Mouse (Mus musculus) megakaryocyte-erythroid progenitor cell, adult 5-6 weeks (primary cell): ENCODE results near the gene Akap1. TPM values are rescaled to one million over a fixed set of nuclear protein-coding genes. Genes with fewer than 3 reads are reported as not detected.

Experiments used
- ATAC-seq: replicated peaks from 2 replicates; pipeline ENCODE4 v1.8.0; 2016; ENCODE audit warnings: mild to moderate bottlenecking, inconsistent platforms; ENCODE audit not compliant: severe bottlenecking, poor library complexity, low FRiP score, low TSS enrichment
- total RNA-seq, 2 experiments: library from RNA; stranded (forward) in 1 of 2; stranded (reverse) in 1 of 2; fragments of 200-1000, 215-1000 nt in 1 of 2; fragments of >200 nt in 1 of 2; fragmentation: Nextera tagmentation in 1 of 2; gene quantifications; 2 replicates each; pipeline ENCODE4 v1.2.3; 2014 to 2017

Gene Akap1
- total RNA-seq, 2 experiments from 2014 or later, result 24.4 to 36.7 TPM

GRCm38 (mm10) chr11:88820253-88820652, 44.1 kb downstream of the Akap1 start:
- ATAC-seq, result no peak

GRCm38 (mm10) chr11:88817061-88817460, 47.3 kb downstream of the Akap1 start:
- no peak for ATAC-seq

GRCm38 (mm10) chr11:88803231-88804010, 61.0 kb downstream of the Akap1 start:
- ATAC-seq, result no peak

- ATAC-seq, result no peak
These were observed 68.2 kb downstream of the Akap1 start for GRCm38 (mm10) chr11:88796207-88796606.

GRCm38 (mm10) chr11:88789893-88790292, 74.5 kb downstream of the Akap1 start:
- ATAC-seq, result no peak

GRCm38 (mm10) chr11:88786816-88787215, 77.6 kb downstream of the Akap1 start:
- ATAC-seq, result no peak

- no peak for ATAC-seq
These were observed 80.9 kb downstream of the Akap1 start for GRCm38 (mm10) chr11:88783525-88783924.

GRCm38 (mm10) chr11:88782531-88782930, 81.9 kb downstream of the Akap1 start:
- no peak for ATAC-seq

Other genes starting within 250 kb of the Akap1 start
- gene Msi2, start 146.1 kb downstream of the Akap1 start, total RNA-seq (2014; fragmentation: Nextera tagmentation), result 89.1 and 92.4 TPM in 2 replicates
- 111 and 162 TPM in 2 replicates for gene Msi2, start 146.1 kb downstream of the Akap1 start, total RNA-seq (2017)
- 7.8 TPM in 2 replicates for gene Scpep1, start 90.9 kb upstream of the Akap1 start, total RNA-seq (2014; fragmentation: Nextera tagmentation)
- gene Scpep1, start 90.9 kb upstream of the Akap1 start, total RNA-seq (2017), result 5.0 and 8.4 TPM in 2 replicates
- gene Elobl, start 102.3 kb upstream of the Akap1 start, total RNA-seq (2014; fragmentation: Nextera tagmentation), result not detected in 2 replicates
- gene Elobl, start 102.3 kb upstream of the Akap1 start, total RNA-seq (2017), result not detected in 2 replicates
- gene Coil, start 105.7 kb upstream of the Akap1 start, total RNA-seq (2014; fragmentation: Nextera tagmentation), result 12.0 and 13.1 TPM in 2 replicates
- gene Coil, start 105.7 kb upstream of the Akap1 start, total RNA-seq (2017), result 15.8 and 17.1 TPM in 2 replicates
- gene Trim25, start 134.8 kb upstream of the Akap1 start, total RNA-seq (2014; fragmentation: Nextera tagmentation), result 35.5 and 49.4 TPM in 2 replicates
- gene Trim25, start 134.8 kb upstream of the Akap1 start, total RNA-seq (2017), result 28.0 and 30.7 TPM in 2 replicates
- 5.8 and 6.9 TPM in 2 replicates for gene Dgke, start 202.3 kb upstream of the Akap1 start, total RNA-seq (2014; fragmentation: Nextera tagmentation)
- 5.4 and 6.2 TPM in 2 replicates for gene Dgke, start 202.3 kb upstream of the Akap1 start, total RNA-seq (2017)
- not detected in 2 replicates for gene Gm525, start 209.3 kb upstream of the Akap1 start, total RNA-seq (2014; fragmentation: Nextera tagmentation)
- not detected in 2 replicates for gene Gm525, start 209.3 kb upstream of the Akap1 start, total RNA-seq (2017)